Mouse (Mus musculus) c-Kit-negative CD71-positive TER-119-positive erythroid progenitor cells, embryonic 14.5 days (primary cell): Measurements from ENCODE around the gene Smg6.
A peak's percentile ranks its signal among the peaks of the same experiment; 100 is the strongest.

ENCODE experiments used
- DNase-seq: peaks from one replicate; pipeline ENCODE4 v3.0.0-alpha.2; 2013; ENCODE audit warnings: low read depth, low spot score

Gene Smg6

GRCm38 (mm10) chr11:74929111-74929510 lies 3.5 kb downstream of the Smg6 start:
- no peak for DNase-seq

- no peak for DNase-seq
Observed at GRCm38 (mm10) chr11:74930391-74930790, 4.8 kb downstream of the Smg6 start.

- no peak for DNase-seq
Observed at GRCm38 (mm10) chr11:74946348-74946747, 20.7 kb downstream of the Smg6 start.

DNA sequence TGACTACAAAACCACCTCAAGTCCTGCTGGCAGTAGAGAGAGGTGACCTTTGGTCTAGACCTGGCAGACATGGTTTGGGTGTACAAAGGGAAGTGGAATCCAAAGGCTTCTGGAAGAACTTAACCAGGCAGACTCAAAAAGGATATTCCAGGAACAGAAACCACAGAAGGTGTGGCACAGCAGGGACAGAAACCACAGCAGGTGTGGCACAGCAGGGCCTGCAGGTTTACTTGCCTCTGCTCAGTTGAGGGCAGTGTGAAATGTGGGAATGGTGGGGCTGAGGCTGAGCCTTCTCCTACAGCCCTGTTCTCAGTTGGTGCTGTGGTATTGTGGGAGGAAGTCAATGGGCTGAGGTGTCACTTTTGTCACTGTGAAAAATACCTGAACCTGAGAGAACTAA lies 29.3 kb downstream of the Smg6 start:
- no peak for DNase-seq

GRCm38 (mm10) chr11:74956006-74956405 lies 30.4 kb downstream of the Smg6 start:
- DNase-seq: no peak

- no peak for DNase-seq
Observed at GRCm38 (mm10) chr11:74957600-74957999, 32.0 kb downstream of the Smg6 start.

- no peak for DNase-seq
Observed at GRCm38 (mm10) chr11:74959501-74959900, 33.9 kb downstream of the Smg6 start.

DNA sequence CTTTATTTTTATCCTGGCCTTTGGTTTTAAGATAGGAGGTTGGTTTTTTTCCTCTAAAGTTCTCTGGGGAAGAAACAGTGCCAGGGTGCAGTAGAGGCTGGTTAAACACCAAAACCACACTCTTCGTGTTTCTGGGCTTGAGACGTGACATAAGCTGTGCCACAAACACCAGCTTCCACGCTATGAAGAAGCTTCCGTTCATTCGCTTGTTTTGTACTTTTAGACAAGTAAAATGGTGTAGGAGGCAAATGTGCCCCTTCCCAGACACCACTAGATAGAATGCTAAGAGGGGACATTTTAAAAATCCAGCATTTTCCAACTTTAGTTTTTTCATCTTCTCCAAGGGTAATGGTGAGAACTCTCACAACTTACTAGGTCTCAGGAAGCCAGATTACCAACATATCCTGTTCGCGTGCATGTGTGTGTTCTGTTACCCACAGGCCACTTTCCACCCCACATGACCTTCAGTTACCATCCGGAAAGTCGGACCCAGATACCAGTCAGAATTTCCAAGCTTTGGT lies 34.5 kb downstream of the Smg6 start:
- DNase-seq: no peak

GRCm38 (mm10) chr11:74961953-74962352 lies 36.3 kb downstream of the Smg6 start:
- no peak for DNase-seq

- DNase-seq: no peak
Observed at GRCm38 (mm10) chr11:74962846-74963407, 37.3 kb downstream of the Smg6 start.

- DNase-seq: no peak
Observed at GRCm38 (mm10) chr11:74965516-74965915, 39.9 kb downstream of the Smg6 start.

DNA sequence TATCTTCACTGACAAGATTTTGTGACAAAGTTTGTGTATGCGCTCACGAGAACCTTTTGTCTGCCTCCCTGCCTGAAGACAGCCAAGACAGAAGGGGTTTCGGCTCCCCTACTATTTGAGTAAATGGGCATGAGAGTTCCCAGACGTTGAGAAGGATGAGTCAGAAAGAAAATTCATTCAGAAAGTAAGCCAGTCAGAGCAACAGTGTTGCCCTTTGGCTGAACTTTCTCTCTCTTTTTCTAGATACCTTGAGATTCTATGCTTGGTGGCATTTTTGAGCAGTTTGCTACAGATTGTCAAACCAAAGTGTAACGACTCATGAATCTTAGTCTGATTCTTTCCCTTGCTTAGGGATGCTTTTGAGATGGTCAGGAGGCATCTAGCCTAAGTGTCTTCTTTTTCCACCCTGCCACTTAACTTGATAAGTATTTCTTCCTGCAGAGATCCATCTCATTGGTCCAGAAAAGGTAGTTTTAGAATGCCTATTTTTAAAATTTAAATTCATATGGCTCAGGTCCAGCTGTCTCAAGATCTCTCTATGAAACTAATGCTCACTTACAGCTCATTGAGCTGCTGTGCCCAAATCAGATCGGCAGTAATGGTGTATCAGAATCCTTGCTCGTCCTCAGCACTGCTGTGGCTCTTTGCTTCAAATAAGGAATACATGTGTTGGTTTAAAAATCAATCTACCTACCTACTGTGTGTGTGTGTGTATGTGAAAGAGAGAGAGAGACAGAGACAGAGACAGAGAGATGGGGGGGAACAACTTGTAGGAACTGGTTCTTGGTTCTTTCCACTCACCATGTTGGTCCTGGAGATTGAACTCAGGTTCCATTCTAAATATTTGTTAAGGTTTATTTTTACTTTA lies 47.9 kb downstream of the Smg6 start:
- no peak for DNase-seq

DNA sequence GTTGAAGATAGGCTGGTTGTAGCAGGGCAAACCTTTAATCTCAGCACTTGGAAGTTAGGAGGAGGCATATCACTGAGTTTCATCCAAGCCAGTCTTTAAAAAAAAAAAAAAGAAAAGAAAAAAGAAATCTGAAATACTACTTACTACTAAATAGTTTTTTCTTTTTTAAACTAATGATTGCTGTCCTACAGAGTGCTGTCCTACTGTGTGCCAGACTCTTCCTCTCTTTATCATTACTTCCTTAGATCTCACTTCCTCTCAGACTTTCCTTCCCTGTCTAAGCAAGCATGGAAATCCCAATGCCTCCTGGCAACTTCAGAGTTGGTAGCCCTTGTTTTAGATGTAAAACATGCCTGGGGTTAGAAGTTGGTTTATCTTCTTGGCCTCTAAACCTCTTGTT lies 49.0 kb downstream of the Smg6 start:
- no peak for DNase-seq

- no peak for DNase-seq
Observed at GRCm38 (mm10) chr11:74976835-74977687, 51.4 kb downstream of the Smg6 start.

- peak; percentile 33 for DNase-seq
Observed at GRCm38 (mm10) chr11:74981464-74981863, 55.8 kb downstream of the Smg6 start.

- DNase-seq: no peak
Observed at GRCm38 (mm10) chr11:74982241-74982640, 56.6 kb downstream of the Smg6 start.

DNA sequence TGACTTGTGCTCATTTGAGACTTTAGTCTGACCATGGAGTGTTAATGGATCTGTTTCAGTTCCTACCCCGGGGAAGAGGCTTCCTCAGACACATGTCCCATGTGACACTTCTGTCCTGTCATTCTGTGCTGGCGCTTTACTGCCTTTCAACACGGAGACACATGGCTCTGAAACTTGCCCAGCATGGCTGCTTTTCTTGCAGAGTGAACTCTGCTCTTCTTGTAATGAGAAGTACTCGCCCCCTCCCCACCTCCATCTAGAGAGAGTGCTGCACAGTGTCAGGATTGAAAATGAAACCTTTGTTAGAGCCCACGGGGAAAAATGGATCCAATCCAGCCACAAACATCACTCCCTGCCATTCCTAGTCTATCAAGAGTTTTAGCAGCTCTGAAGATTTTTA lies 62.5 kb downstream of the Smg6 start:
- DNase-seq: no peak

DNA sequence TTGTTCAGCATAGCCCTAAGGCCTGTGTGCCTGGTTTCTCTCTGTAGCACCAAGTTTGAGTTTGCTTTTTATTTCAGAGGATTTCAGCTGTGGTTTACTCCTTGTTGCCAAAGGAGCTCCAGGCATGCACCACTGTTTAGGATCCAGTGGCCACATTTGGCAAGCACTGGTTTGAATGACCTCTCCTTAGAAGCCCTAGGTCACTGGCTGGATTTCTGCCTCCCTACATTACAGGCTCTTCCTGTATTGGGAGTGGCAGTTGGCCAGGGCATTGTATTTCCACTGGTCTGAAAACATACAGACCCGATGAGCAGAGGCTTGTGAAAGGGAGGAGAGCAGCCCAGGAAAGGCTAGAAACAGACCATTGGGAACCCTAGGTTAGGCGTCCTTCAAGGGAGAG lies 63.4 kb downstream of the Smg6 start:
- DNase-seq: no peak

- DNase-seq: no peak
Observed at GRCm38 (mm10) chr11:74990501-74990900, 64.9 kb downstream of the Smg6 start.

DNA sequence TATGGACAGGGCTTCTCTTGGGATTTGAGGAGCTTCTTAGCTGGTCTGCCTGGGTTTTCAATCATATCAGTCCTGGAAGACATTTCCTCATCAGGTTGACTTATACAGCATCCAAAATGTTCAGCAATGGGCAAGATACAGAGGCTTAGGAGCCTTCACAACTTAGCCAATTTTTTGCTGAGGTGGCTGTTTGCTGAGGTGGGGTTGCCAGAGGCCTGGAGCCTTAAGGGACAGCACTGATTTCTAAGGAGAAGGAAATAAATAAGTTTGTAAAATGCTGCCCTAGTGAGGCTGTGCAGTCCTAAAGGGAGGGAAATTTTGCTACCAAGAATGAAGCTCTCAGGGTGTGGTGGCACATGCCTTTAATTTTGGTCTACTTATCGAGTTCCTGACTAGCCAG lies 65.7 kb downstream of the Smg6 start:
- no peak for DNase-seq

DNA sequence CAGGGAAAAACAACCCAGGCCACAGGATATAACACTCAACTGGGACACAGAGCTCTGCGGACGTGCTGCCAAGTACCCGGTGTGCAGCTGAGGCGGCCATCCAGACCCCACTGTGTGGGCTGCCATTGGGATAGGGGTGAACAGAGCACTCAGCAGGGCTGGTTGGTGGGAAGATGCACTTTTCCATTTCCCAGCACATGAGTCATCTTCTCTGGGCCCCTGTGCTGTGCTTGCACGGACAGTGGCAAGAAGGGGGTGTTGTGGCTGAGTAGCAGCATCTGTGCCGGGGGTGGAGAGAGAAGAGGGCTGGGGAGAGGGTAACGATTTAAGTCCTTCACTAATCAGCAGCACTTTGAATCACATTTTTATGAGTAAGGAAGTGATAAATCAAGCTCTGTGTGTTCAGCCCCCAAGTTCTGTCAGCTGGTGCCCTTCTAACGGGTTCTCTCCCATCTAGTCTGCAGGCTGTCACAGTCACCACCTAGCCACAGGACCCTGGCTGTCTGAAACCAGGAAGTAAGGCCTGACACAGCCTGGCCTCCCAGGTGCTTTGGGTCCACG lies 66.9 kb downstream of the Smg6 start:
- no peak for DNase-seq

- DNase-seq: no peak
Observed at GRCm38 (mm10) chr11:74994141-74994540, 68.5 kb downstream of the Smg6 start.
